Mouse (Mus musculus): ENCODE results near the gene Frmpd3. TPM values are rescaled to one million over a fixed set of nuclear protein-coding genes. Genes with fewer than 3 reads are reported as not detected.

Frmpd3 gene
- polyA plus RNA-seq, 1 experiment from 2014 or later, result 0.54 TPM

DNA sequence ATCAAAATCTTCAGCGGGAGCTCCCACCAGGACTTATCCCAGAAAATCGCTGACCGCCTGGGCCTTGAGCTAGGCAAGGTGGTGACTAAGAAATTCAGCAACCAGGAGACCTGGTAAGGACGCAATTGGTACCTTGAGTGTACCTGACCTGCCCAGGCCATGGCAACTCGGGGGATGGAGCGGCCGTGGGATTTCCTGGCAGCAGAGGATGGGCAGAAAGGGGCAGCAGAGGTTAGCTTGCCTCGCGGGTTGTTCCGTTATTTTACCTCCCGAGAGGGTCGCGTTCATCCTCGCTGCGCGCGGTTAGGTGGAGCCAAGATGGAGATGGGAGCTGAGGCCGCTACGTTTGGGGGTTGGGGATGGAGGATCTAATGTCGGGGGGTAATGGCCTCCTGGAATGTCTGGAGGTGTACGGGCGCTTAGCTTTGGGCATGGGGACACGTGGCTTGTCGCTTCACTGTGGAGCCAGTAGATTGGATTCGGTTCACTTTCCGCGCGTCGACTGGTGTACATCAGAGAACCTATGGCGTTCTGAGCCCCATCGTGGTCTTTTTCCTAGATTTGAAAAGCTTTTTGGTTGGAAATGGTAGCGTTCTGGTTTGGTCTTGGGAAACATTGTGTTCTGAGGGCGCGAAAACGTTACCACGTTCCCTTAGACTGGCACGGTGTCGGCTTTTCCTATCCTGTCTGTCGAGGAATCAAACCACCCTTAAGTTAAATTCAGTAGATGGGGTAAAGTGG, 114.9 kb downstream of the Frmpd3 start:
- H3K4me2 ChIP-seq, result peak overlapping the region; percentile 49
- no peaks in the 10 kb centered on the region for H3K9me3 ChIP-seq
- peak overlapping the region; percentile 57 for H3K4me3 ChIP-seq
- H3K27ac ChIP-seq, result no peak overlapping the region
- WGBS, result 15% methylated on average over 39 of the region's 39 CpGs
- peak overlapping the region; percentile 26; the same call in 1 of the 2 replicates for H3K9ac ChIP-seq
- H3K27me3 ChIP-seq, result peaks cover 10% of the 10 kb centered on the region; the same call in 1 of the 2 replicates
- ATAC-seq (ENCODE audit: insufficient number of reproducible peaks, low FRiP score, low TSS enrichment, low read depth), result no peak
- H3K4me1 ChIP-seq, result no peaks in the 10 kb centered on the region
- H3K36me3 ChIP-seq, result no peaks in the 10 kb centered on the region

DNA sequence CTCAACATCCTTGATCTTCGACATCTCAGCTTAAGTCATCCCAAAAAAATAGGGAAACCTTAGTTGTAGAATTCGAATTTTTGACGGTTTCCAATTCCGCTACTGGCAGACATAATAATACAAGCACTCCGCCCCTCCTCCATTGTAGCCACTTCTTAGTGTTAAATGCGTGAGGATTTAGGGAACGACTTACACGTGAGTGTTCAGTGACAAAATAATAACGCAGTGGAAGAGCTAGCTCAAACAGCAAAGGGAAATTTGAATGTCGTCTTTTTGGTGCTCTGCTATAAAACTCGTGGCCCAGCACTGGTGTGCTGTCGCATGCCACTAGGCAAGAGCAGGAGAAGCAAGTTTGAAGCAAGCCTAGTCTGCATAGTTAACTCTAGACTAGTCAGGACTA, 115.4 kb downstream of the Frmpd3 start:
- no peaks in the 10 kb centered on the region for H3K4me1 ChIP-seq
- H3K4me3 ChIP-seq, result peak overlapping the region; percentile 57
- H3K27me3 ChIP-seq, result peaks cover 10% of the 10 kb centered on the region; the same call in 1 of the 2 replicates
- H3K27ac ChIP-seq, result no peak overlapping the region
- WGBS, result 29% methylated on average over 12 of the region's 12 CpGs
- ATAC-seq (ENCODE audit: insufficient number of reproducible peaks, low FRiP score, low TSS enrichment, low read depth), result no peak
- H3K4me2 ChIP-seq, result peak overlapping the region; percentile 49
- no peaks in the 10 kb centered on the region for H3K36me3 ChIP-seq
- H3K9ac ChIP-seq, result no peak overlapping the region
- H3K9me3 ChIP-seq, result no peaks in the 10 kb centered on the region

DNA sequence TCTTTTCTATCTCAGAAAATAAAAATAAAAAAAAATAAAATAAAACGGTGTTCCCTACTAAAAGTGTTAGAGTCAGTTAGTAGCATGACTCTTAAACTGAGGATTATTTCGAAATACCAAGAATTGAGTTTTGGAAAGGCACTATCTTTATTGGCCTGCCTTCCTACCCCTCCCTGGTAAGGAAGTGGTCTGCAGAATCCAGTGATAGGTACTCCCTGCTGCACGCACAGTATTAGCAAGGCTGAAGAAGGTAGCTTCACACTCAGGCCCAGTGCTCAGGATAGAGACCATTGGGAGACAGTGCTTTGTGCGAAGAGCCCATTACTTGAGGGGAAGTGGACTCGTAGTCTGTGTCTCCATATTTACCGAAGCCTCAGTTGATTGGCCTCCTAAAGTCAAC, 136.2 kb downstream of the Frmpd3 start:
- Histone ChIP-seq H3K9me3 (no peaks in the 10 kb centered on the region), H3K4me3 (no peak overlapping the region), H3K36me3 (no peaks in the 10 kb centered on the region), H3K4me1 (no peaks in the 10 kb centered on the region), H3K9ac (no peak overlapping the region), H3K27me3 (peaks cover 3% of the 10 kb centered on the region; the same call in 1 of the 2 replicates), H3K4me2 (no peak overlapping the region), H3K27ac (no peak overlapping the region)
- ATAC-seq (ENCODE audit: insufficient number of reproducible peaks, low FRiP score, low TSS enrichment, low read depth), result no peak
- 92% methylated on average over 6 of the region's 6 CpGs for WGBS

DNA sequence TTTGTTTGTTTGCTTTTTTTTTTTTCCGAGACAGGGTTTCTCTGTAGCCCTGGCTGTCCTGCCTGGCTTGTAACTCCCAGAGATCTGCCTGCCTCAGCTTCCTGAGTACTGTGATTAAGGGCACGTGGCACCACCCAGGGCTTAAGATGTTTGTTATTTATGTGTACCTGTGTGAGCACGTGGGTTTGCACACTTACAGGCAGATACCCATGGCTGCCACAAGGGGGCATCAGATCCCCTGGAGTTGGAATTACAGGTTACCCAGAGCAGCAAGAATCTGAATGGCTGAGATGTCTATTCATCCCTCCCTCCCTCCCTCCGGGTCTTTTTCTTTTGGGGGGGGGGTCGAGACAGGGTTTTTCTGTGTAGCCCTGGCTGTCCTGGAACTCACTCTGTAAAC, 137.1 kb downstream of the Frmpd3 start:
- no peak overlapping the region for H3K9ac ChIP-seq
- no peaks in the 10 kb centered on the region for H3K9me3 ChIP-seq
- 61% methylated on average over 5 of the region's 5 CpGs for WGBS
- H3K27me3 ChIP-seq, result peaks cover 3% of the 10 kb centered on the region; the same call in 1 of the 2 replicates
- H3K4me2 ChIP-seq, result no peak overlapping the region
- H3K36me3 ChIP-seq, result no peaks in the 10 kb centered on the region
- H3K27ac ChIP-seq, result no peak overlapping the region
- no peak for ATAC-seq (ENCODE audit: insufficient number of reproducible peaks, low FRiP score, low TSS enrichment, low read depth)
- H3K4me3 ChIP-seq, result no peak overlapping the region
- H3K4me1 ChIP-seq, result no peaks in the 10 kb centered on the region

MicroRNA genes within 50 kb of the gene (microRNA counts, 519-probe panel; counts per million panel counts)
- microRNA mmu-miR-3475, result 1,659 counts per million, percentile 22 among the panel's probes with 10 or more counts

Small RNAs within 50 kb of the gene (microRNA-seq; reads per million reads assigned to microRNA genes)
- gene Mir3475, result 9.0 reads per million, percentile 23 among the genes with 10 or more reads in this experiment

Other genes with a start within 250 kb of the Frmpd3 start
- gene Prps1, start 114.3 kb downstream of the Frmpd3 start, polyA plus RNA-seq (2015; fragmentation: Nextera tagmentation; extraction: Ambion mirVana), result 37.7 and 44.1 TPM in 2 replicates